Mouse (Mus musculus) MN1 (cell line): ENCODE results near the gene Rhobtb1.

ENCODE experiments used
- DNase-seq: peaks from one replicate; pipeline ENCODE4 v3.0.0-alpha.2; 2016; ENCODE audit warnings: low spot score

The Rhobtb1 gene

DNA sequence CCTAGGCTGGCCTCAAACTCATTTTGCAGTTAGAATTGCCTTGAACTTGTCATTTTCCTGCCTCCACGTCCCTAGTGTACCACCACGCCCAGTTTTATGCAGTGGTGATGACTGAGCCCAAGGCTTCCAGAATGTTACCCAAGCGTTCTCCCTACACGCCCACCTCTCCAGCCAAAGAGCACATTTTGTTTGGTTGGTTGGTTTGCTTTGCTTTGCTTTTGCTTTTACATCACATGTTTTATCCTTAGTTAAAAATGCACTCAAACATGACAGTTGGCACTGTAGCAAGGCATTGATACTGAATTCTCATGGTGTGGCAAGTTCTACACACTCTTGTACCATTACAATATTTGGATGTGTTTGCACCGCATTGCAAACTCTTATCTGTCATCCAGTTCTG is 12.0 kb downstream of the Rhobtb1 start:
- no peak for DNase-seq

DNA sequence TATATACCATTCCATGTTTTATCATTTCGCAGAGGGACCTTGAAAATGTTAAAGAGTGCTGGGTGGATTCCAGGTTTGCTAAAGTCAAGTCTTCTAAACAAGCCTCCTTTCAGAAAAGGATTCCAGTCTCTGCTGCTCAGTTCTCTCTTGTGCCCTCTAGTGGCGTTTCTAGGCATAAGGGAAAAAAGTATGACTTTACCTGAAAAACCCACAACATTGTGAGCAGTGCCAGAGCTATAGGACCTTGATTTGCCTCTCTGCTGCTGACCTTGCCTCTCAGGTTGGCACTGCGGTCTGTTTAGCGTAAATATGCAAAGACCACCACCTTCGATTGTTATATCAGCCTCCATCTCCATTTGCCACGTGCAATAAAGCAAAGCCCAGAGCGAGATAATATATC is 13.9 kb downstream of the Rhobtb1 start:
- no peak for DNase-seq

DNA sequence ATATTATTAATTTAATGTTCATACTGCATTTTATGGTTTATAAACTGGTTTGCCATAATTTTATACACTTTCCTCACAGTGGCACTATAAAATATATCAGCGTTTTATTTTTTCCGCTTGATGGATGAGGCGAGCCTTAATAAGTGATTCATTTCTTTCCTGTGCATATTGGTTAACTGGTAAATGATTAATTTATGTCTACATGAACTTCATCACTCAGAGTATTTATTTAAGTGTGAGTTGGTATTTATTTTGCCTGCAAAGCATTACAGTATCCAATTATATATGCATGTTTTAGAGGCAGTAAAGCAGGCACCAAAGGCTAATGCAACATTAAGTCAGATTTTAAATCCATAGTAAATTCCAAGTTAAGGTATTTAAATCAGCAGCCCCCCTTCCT is 14.6 kb downstream of the Rhobtb1 start:
- DNase-seq: no peak

DNA sequence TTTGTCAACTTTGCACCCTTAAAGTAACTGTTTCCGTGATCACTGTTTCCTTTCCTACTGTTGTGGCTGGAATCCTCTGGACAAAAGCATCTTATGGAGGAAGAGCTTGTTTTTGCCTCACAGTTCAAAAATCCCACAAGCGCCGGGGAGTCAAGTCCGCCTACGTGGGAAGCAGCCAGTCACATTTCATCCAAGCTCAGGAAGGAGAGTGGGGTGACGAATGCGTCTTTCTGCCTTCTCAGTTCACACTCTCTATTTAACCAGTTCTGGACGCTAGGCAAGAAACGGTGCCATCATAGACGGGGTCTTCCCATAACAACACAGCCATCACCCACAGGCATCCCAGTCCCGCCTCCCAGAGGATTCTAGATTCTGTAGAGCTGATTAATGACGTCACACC is 15.3 kb downstream of the Rhobtb1 start:
- no peak for DNase-seq

DNA sequence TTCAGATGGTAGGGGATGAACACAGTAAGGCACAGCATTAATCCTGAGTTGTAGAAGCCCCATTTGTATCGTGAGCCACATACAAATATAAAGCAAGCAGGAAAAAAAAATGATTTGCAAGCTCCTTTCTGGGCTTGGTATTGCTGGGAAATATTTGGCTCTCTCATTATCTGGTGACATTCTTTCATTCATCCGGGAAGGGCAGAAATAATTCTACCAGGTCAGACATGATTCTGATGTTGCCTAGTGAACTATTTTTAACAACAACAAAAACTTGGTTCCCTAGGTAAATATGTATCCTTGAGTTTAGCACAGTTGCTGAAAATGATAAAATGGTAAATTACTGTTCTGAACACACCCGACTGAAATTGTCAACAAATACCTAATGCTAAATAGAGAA is 21.2 kb downstream of the Rhobtb1 start:
- no peak for DNase-seq

DNA sequence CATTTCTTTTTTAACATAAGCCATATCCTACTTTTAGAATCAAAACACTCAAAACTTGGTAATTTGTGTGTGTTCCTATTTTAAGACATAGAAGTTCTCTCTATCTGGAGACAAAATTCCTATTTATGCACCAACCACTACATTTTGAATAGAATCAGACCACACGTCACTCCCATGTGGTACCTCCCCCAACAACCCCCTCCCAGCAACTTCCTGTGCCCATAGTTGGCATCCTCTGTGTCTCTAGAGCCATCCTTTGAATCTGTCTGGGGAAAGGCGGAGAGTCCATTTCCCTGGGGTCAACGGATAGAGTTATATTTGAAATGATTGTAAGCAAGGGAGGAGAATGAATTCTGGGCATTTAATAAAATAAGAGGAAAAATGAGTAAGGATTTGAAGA is 24.9 kb downstream of the Rhobtb1 start:
- no peak for DNase-seq

DNA sequence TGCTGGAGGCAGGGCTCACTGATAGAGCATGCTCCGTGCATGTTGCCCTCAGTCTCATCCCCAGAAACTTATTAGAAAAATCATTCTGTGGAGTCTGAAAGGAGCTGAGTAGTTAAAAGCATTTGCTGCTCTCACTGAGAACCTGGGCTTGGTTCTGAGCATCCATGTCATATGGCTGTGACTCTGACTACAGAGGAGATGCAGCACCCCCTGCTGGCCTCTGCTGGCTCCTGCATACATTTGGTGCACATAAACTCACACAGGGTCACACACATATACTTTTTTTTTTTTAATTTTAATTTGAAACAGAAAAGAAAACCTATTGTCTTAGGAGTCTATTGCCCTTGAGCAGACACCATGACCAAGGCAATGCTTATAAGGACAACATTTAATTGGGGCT is 28.1 kb downstream of the Rhobtb1 start:
- DNase-seq: no peak

DNA sequence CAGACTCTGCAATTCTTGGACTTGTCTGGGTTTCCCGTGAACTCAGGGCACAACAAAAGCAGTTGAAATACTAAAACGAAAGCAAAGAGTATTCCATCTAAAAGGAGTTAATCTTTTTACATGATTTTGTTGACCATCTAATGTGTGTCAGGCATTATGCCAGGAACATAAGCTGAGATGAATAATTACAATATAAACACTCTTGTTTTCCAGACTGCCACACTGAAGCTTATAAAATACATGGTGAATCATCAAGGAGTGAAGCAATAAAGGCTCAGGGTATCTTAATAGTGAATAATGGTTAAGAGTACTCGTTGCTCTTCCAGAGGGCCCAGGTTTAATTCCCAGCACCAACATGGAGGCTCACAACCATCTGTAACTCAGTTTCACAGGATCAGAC is 29.8 kb downstream of the Rhobtb1 start:
- DNase-seq: no peak

DNA sequence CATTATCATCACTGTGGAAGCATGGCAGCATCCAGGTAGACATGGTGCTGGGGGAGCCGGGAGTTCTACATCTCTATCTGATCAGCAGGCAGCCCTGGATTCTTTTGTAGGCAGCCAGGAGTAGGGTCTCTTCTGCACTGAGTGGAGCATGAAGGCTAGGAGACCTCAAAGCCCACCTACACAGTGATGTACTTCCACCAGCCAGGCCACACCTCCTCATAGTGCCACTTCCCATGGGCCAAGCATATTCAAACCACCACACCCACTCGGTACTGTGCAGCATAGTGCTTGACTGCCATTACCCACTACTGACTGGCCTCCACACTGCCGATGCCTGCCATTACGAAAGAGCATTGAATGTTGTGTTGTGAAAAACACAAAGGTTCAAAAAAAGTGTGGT is 33.7 kb downstream of the Rhobtb1 start:
- no peak for DNase-seq

DNA sequence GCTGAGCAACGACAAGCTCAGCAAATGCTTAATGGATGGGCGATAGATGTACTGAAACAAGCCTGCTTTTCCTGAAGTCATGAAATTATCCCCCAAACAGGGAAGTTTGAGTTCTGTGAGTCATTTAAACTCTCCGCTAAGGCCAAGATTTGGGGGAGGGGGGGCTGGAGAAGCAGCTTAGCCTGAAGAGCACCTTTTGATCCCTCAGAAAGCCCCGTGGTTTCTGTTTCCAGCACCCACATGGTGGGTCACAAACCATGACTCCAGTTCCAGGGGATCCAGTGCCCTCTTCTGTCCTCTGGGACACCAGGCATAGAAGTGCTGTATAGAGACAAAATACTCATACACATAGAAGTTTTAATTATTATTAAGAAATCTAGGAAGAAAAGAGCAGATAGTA is 34.2 kb downstream of the Rhobtb1 start:
- DNase-seq: no peak

DNA sequence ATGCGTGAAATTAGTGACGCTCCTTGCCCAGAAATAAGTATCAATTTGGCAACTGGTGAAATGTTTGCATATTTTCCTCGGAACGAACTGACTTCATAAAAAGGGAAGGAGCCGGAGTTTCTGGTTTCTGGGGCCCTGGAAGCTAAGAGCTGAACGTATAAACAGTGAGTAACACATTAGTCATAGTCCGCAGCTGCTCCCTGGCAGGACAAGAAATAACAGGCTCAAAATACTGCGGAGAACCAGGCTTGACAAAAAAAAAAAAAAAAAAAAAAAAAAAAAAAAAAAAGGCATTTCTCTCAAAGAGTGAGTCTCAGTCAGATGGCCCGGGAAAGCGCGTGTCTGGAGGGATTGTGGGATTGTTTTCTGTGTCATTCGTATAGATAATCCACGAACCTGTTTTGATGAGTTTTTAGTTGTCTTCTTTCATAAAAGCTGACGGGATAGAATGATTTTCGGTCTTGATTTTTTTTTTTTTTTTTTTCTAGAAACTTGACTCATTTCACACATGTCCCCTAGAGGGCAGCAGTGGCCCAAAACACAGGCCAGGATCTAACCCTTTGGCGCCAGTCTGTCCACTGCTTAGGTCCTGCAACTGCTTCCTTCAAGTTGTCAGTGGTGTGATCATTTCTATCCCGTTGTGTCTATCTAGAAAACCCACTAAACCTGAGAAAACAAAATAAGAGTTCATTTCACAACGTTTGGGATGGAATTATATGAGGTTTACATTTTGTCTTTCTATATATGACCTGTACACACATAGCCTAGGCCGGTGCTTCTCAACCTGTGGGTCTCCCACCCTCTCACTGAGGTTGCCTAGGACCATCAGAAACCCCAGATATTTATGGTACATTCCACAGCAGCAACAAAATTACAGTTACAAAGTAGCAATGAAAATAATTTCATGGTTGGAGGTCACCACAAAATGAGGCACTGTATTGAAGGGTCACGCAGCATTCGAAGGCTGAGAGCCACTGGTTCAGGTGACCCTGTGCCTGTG is 35.0 kb downstream of the Rhobtb1 start:
- DNase-seq: peak; percentile 80

DNA sequence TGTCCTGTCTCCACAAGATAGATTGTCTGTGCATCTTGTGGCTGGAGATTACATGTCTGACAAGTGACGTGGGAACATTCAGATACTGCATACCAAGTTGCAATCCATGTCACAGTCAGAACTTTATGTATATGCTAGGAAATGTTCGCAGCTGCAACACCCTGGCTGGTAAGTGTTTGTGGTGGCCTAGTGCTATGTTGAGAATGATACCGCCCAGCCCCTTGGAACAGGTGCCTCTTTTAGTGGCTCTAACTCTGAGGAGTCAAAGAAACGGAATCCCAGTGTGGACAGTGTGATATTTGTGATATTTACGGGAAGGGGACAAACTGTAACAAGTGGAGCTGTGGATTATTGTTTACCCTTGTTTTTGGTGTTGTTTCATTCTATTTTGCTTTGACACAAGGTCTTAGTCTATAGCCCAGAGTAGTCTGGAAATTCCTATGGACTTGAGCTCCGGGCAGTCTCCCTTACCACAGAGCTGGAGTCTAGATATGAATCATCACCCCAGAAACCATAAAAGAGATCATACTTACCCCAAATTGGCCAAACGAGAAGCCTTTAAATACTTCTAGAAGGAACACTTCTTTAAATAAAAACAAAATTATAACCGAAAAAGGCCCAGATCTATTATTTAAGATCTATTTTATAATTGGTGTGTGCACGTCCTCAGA is 36.7 kb downstream of the Rhobtb1 start:
- DNase-seq: no peak

DNA sequence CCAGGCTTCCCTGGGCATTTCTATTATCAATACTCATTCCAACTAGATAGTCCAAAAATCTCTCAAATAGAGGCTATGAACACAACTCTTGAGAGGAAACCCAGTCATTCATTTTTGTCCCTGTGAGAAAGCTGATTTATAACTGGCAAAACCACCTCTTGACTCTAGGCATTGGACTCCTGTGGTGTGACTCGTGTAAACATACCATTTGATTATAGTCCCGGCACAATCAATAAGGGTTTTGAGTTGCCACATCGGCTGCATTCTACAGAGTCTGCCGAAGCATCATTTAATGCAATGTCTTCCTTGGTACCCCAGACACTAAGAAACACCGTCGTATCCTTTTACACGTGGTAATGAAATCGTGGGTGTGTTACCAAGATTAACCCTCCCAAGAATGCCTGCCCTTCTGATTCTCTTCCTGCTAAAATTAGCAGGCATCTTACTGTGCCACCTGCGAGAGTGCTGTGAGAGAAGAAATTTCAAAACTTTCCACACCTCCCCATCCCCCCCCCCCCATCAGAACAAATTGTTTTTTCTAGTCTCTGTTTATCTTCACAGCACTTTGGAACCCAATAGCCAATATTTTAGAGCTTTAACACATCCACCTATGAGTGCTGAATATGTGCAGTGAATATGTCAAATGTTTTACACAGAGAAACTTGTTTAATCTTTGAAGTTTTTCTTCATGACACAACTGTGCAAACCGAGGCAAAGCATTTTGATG is 39.4 kb downstream of the Rhobtb1 start:
- DNase-seq: no peak

DNA sequence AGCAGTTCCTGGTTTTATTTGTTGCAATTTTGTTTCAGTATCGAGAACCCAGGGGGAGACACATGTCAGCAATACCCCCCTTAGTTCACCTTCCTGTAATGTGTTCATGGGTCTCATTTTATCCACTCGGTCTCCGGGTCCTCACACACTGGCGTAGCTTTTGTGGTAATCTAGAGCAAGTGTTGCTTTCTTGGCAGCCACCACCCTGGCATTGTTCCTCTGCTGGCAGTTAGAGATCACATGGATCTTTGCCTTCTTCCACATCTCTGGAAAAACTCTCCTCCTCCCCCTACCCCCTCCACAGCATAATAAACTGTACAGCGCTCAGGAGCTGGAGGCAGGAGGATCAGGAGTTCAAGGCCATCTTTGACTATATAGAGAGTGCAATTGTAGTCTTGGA is 41.0 kb downstream of the Rhobtb1 start:
- DNase-seq: no peak

DNA sequence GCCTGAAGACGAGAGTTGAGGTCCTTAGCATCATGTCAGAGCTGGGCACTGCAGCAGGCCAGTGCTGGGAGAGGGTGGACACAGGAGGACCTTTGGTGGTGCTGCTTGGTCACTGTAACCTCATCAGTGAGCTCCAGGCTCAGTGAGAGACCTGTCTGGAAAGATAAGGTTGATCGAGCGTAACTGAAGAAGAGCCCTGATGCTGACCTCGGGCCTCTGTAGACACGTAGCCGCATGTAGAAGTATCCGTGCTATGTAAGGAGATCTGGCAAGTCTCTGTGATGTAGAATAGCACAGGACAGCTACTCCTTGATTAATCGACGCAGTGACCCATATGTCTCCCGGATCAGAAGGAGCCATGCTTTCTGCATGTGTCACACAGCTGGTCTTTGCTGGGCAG is 42.5 kb downstream of the Rhobtb1 start:
- no peak for DNase-seq

DNA sequence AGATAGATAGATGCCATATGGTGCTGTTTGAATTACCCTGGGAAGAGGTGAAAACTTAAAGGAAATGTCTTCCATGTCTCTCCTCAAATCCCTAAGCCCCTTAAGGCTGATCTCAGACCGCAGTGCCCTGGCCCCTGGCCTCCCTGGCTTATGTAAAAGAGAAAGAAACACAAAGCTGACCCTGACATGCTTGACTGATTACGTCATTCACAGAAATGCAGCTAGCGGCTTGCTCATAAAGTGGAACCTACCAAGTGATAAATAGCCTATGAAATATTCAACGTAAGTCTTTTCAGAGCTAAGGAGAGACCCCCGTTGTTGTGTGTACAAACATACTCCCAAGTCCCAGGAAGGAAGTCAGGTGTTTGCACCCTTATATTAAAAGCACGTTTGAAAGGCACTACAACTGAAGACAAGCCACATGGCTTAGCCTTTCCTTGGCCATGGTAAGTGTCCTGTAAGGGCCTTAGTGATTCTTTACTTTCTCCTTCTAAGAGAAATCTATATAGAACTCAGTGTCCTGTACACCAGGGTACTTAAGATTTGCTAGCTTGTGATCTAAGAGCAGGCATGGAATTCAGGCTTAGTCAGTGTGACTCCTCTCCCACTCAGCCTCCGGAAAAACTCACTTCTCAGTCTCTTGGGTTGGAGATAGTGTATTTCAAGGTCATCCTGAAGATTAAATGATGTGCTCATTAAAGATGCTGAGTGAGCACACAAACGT is 53.6 kb downstream of the Rhobtb1 start:
- DNase-seq: no peak

DNA sequence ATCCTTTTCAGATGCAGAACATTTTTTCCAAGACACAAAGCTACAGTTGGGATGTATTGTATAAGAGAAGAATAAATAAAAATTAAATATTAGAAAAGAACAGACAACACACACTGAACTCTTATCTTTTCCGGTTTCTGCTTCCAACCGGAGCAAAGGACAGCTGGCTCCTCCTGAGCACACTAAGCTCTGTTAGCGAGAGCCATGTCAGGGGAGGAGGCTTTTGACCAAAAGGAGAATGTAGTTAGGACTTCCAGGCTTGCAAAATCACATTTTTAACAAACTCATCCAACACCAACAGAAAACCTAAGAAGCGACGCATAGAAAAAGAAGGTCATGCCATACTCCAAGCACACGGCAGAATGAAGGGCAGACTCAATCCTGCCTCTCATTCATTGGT is 54.8 kb downstream of the Rhobtb1 start:
- DNase-seq: no peak

DNA sequence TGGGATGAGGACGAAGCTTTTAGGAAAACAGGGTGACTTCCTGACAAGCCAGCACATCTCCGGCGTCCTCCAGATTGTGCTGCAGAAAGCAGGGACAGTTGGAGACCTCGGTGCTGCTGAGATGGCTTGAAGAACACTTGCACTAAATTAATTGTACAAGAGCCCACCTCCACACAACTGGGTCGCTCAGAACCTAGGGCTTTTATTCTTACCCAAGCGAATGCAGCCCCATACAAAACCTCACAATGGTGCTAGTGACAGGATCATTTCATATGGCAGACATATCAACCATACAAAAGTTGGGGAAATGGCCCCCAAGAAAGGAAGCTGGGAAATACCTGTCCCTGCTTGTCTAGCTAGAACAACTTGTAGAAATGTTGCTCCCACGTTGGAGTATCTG is 56.2 kb downstream of the Rhobtb1 start:
- no peak for DNase-seq

DNA sequence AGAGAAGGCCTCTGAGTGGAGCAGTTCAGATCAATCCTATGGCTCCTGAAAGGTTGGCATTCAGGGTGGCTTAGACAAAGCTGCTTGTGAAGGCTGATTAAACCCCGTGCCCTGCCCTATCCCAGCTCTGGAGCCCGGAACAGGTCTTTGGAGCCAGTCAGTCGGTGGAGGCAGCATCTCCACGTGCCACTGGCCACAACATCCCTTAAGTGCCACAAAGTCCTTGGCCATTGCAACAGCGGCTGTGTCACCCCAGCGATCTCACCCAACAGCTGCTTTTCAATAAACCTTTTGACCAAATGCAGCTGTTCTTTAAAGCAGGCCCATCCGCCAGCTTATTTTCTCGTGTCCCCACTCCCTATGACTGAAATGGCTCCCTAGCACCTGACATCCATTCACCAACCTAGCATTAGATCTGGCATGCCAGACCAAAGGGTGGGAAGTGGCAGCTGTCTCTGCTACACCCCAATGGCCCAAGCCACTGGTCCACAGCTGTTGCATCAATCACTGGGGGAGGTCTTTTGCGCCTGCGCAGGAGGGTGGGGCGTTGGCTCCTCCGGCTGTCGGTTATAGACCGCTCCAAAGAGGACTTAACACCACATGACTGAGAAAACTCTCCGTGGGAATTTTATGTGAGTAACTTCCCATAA is 56.9 kb downstream of the Rhobtb1 start:
- DNase-seq: no peak

DNA sequence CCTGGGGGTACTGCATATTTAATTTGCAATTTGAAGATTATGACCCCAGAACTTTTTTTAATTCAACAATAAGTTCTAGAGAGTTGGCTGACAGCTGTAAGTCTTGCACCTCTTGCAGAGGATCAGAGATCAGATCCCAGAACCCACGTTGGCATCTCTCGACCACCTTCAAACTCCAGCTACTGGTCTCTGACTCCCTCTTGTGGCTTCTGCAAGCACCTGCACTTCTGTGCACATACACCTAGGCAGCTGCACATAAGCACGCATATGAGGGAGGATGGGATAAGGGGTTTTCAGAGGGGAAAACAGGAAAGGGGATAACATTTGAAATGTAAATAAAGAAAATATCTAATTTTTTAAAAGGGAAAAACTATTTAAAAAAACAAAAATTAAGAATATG is 57.5 kb downstream of the Rhobtb1 start:
- no peak for DNase-seq

DNA sequence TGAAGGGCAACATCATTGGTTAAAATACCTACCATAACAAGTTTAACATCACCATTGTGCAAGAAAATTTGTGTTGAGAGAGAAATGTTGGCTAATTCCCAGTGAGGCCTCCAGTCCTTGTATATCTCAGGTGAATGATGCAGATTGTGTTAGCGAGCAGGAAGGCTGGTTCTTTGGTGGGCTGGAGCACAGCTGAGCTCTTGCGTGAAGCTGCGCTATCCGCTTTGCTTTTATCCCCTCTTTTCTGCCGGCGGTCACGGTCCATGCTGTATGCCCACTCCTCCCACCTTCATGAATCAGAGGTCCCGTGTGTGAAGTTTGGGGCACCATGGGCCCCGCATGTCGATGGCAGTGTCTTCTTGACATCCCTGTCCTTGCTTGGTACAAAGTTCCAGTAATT is 58.8 kb downstream of the Rhobtb1 start:
- DNase-seq: no peak

DNA sequence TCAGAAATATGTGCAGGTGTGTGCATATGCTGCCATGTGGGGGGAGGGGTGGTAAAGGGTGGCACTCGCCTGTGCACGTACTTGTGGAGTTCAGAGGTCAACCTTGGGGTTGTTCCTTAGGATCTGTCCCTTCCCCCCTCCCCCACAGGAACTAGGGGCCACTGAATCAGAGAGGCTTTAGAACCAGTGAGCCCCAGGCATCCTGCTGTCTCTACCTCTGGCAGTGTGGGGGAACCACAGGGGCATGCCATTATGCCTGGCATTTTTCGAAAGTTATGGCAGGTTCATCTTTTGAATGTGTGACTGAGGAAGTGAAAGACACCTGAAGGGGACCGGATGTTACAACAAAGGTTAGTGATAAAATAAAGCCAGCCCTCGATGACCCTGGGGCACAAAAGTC is 59.4 kb downstream of the Rhobtb1 start:
- DNase-seq: no peak
